ENCODE assay signal across 8 mouse cellular contexts in genomic region chr7:70287891-70288421, GRCm38 (mm10).
A peak's percentile ranks its signal among the peaks of the same experiment; 100 is the strongest.
DNase-seq lines count a peak whose midpoint lies in the region; ATAC-seq and TF ChIP-seq lines count a peak whose summit lies in the region.
"Had no signal": no experiment of that assay in that cellular context is flagged by ENCODE, and none has a peak within 500 bp of the region (broad histone marks: within the 10 kb centered on the region; RNA-seq: fewer than 3 reads in every experiment).

No protein-coding gene starts in this region.

- no peak overlapping the region for H3K27ac ChIP-seq in hindbrain, embryonic 11.5 days (ENCODE audit: low read depth, low read length)
- H3K27ac ChIP-seq in limb, embryonic 13.5 days = no peak overlapping the region
- H3K27ac ChIP-seq in stomach, postnatal 0 days (replicated peaks) = no peak overlapping the region

- 0% methylated on average over 29 of the region's 29 CpGs for WGBS in hindbrain, embryonic 11.5 days
- WGBS in limb, embryonic 13.5 days = under 1% methylated on average over 29 of the region's 29 CpGs
- 6% methylated on average over 29 of the region's 29 CpGs for whole genome bisulfite sequencing in stomach, postnatal 0 days

- peak overlapping the region; percentile 49 for H3K4me2 ChIP-seq in hindbrain, embryonic 11.5 days (replicated peaks; ENCODE audit: low read depth, low read length)
- peak overlapping the region; percentile 57 for H3K4me2 ChIP-seq in limb, embryonic 13.5 days (replicated peaks)
- peak overlapping the region; percentile 39 for H3K4me2 ChIP-seq in stomach, postnatal 0 days (replicated peaks; ENCODE audit: low read depth)

- H3K27me3 ChIP-seq in hindbrain, embryonic 11.5 days (ENCODE audit: control insufficient read depth, insufficient read depth, low read length) = peaks cover 50% of the 10 kb centered on the region
- peaks cover 89% of the 10 kb centered on the region for H3K27me3 ChIP-seq in limb, embryonic 13.5 days
- H3K27me3 ChIP-seq in stomach, postnatal 0 days (ENCODE audit: control insufficient read depth, insufficient read depth, low read length) = peaks cover 6% of the 10 kb centered on the region; the same call in 1 of the 2 replicates

- no peaks in the 10 kb centered on the region for H3K36me3 ChIP-seq in hindbrain, embryonic 11.5 days (ENCODE audit: control insufficient read depth, insufficient read depth, low read length)
- H3K36me3 ChIP-seq in limb, embryonic 13.5 days = no peaks in the 10 kb centered on the region
- H3K36me3 ChIP-seq in stomach, postnatal 0 days (ENCODE audit: control insufficient read depth, insufficient read depth, low read length) = no peaks in the 10 kb centered on the region

- no peaks in the 10 kb centered on the region for H3K9me3 ChIP-seq in hindbrain, embryonic 11.5 days (ENCODE audit: control insufficient read depth, low read length)
- H3K9me3 ChIP-seq in limb, embryonic 13.5 days = no peaks in the 10 kb centered on the region
- no peaks in the 10 kb centered on the region for H3K9me3 ChIP-seq in stomach, postnatal 0 days (ENCODE audit: control insufficient read depth, low read length)

- H3K9ac ChIP-seq in hindbrain, embryonic 11.5 days (ENCODE audit: low read depth, low read length) = 0 out of 2 replicates have a peak overlapping the region, but pooled peaks have one; percentile 8
- H3K9ac ChIP-seq in limb, embryonic 13.5 days = peak overlapping the region; percentile 19; the same call in 1 of the 2 replicates
- H3K9ac ChIP-seq in stomach, postnatal 0 days (ENCODE audit: low read length) = no peak overlapping the region

- TF ChIP-seq CTCF in stomach, postnatal 0 days (IDR thresholded peaks at IDR 0.05; ENCODE audit: low read depth) = no peak

- H3K4me1 ChIP-seq in hindbrain, embryonic 11.5 days (replicated peaks; ENCODE audit: control insufficient read depth, insufficient read depth, low read length) = peaks cover 3% of the 10 kb centered on the region; the same call in 1 of the 2 replicates
- H3K4me1 ChIP-seq in limb, embryonic 13.5 days = peaks cover 8% of the 10 kb centered on the region; the same call in 1 of the 2 replicates
- no peaks in the 10 kb centered on the region for H3K4me1 ChIP-seq in stomach, postnatal 0 days (replicated peaks; ENCODE audit: control insufficient read depth, insufficient read depth)
- H3K4me1 ChIP-seq: megakaryocyte, embryonic 14.5 days had no signal

- DNase-seq in ovary, adult 18-20 months (ENCODE audit: low spot score) = peak; percentile 6
- DNase-seq in ovary, postnatal 10 days (ENCODE audit: low spot score) = no peak
- peak; percentile 56 for DNase-seq in hindbrain, embryonic 11.5 days (ENCODE audit: low spot score)
- peak; percentile 21 for DNase-seq in stomach, postnatal 0 days (ENCODE audit: low spot score)
- DNase-seq in thymus, postnatal 4 days = no peak
- DNase-seq in right cerebral cortex, adult 18-20 months = no peak

- peak overlapping the region; percentile 17 for H3K4me3 ChIP-seq in hindbrain, embryonic 11.5 days (ENCODE audit: low read depth, low read length)
- peak overlapping the region; percentile 30 for H3K4me3 ChIP-seq in limb, embryonic 13.5 days
- peak overlapping the region; percentile 21 for H3K4me3 ChIP-seq in stomach, postnatal 0 days (ENCODE audit: low read depth, low read length)
- H3K4me3 ChIP-seq: megakaryocyte, embryonic 14.5 days had no signal

- no peak for ATAC-seq in hindbrain, embryonic 11.5 days (ENCODE audit: low FRiP score)
- ATAC-seq in limb, embryonic 13.5 days (ENCODE audit: low FRiP score, low read depth) = no peak
- no peak for ATAC-seq in stomach, postnatal 0 days (ENCODE audit: low FRiP score, low TSS enrichment)

- no peak for TF ChIP-seq EP300 in stomach, postnatal 0 days (optimal IDR thresholded peaks at IDR 0.05)

Comparison
In these comparisons a context has a peak if more than half of its experiments do, and no peak if none do; other contexts are left out.
1. DNase-seq: peak in ovary, adult 18-20 months (single experiment), hindbrain, embryonic 11.5 days (single experiment) and stomach, postnatal 0 days (single experiment); none in ovary, postnatal 10 days (single experiment), thymus, postnatal 4 days (single experiment) and right cerebral cortex, adult 18-20 months (single experiment).
2. Peak in every context shown above with its lines, with median percentiles within 50 percentile points of each other: H3K4me2 ChIP-seq and H3K4me3 ChIP-seq.